Comparison of ENCODE assay signal across 8 mouse cellular contexts in genomic region chr4:115708974-115709593, GRCm38 (mm10). TPM values are rescaled to one million over a fixed set of nuclear protein-coding genes. Genes with fewer than 3 reads are reported as not detected.
A peak's percentile ranks its signal among the peaks of the same experiment; 100 is the strongest.
DNase-seq lines count a peak whose midpoint lies in the region; ATAC-seq lines count a peak whose summit lies in the region.

No protein-coding gene starts in this region.

- DNase-seq in embryo, embryonic 10 days (ENCODE audit: low spot score): peak; percentile 41
- DNase-seq in embryo, embryonic 9.5 days (ENCODE audit: extremely low spot score): no peak
- peak; percentile 18 for DNase-seq in adrenal gland, postnatal 10 days
- peak; percentile 35 to 49 for DNase-seq in heart, postnatal 14 days
- DNase-seq in lung, adult 18-20 months: peak; percentile 63 to 66
- DNase-seq in thymus, postnatal 14 days: no peak
- no peak for DNase-seq in cerebellum, adult 11-12 months

- no peak for ATAC-seq in frontal cortex, adult (ENCODE audit: low TSS enrichment)

- intact Hi-C loops in heart, postnatal 14 days (cut with DNase I): loop anchor here (1.0 to 5.0 kb wide), 3 partner anchors 52 to 233 kb away; partner anchors contain the start of gene Cyp4b1

RNA-seq across cellular contexts. Expression of gene Efcab14, which starts 28.5 kb away (rescaled TPM):
- total RNA-seq in adrenal gland, postnatal 10 days (2021): 10 to 100 TPM; 47.0 to 51.9 TPM
- total RNA-seq in heart, postnatal 14 days (2021): 10 to 100 TPM; 34.0 to 35.3 TPM

Comparison
In these comparisons a context has a peak if more than half of its experiments do, and no peak if none do; other contexts are left out.
1. DNase-seq: peak in embryo, embryonic 10 days (single experiment), adrenal gland, postnatal 10 days (single experiment), heart, postnatal 14 days (2 of 2) and lung, adult 18-20 months (2 of 2); none in embryo, embryonic 9.5 days (single experiment), thymus, postnatal 14 days (single experiment) and cerebellum, adult 11-12 months (single experiment).